Mouse (Mus musculus) spleen, adult 2 months (tissue): ENCODE measurements around the gene Klf15.

Experiments used
- CTCF ChIP-seq: fragments of 200-500 bp; IDR thresholded peaks from 2 replicates; pipeline ENCODE4 v1.5.1; 2011; ENCODE audit warnings: mild to moderate bottlenecking, inconsistent platforms; ENCODE audit not compliant: insufficient read depth, insufficient read length, insufficient replicate concordance; ENCODE audit errors: extremely low read depth
- POLR2A ChIP-seq: fragments of 200-500 bp; IDR thresholded peaks from 2 replicates; pipeline ENCODE4 v1.6.1; 2011; ENCODE audit warnings: low read depth, low read length, inconsistent platforms

GRCm38 (mm10) chr6:90463890-90464421, 1.6 kb downstream of the Klf15 start:
- TF ChIP-seq CTCF (no peak), POLR2A (no peak)
